Mouse (Mus musculus): ENCODE results near the gene Pdzd8. TPM values are rescaled to one million over a fixed set of nuclear protein-coding genes. Genes with fewer than 3 reads are reported as not detected.

Gene Pdzd8
- polyA plus RNA-seq, 1 experiment, result 5.1 TPM

GRCm38 (mm10) chr19:59346325-59346724 is 745 bp upstream of the Pdzd8 start:
- Histone ChIP-seq H3K36me3 (ENCODE audit: control insufficient read depth, insufficient read depth, low read length) (no peaks in the 10 kb centered on the region), H3K27me3 (ENCODE audit: control insufficient read depth, insufficient read depth, low read length) (no peaks in the 10 kb centered on the region), H3K4me1 (ENCODE audit: control insufficient read depth, insufficient read depth, insufficient read length) (peaks cover 8% of the 10 kb centered on the region; the same call in 1 of the 2 replicates), H3K27ac (ENCODE audit: insufficient read depth, low read length) (no peak overlapping the region), H3K4me3 (ENCODE audit: extremely low read depth, insufficient read depth, insufficient read length) (peak overlapping the region; percentile 88)
- DNase-seq (ENCODE audit: low read depth in 1 of 2, low spot score in 2 of 2), result no peak
- TF ChIP-seq POLR2A (IDR thresholded peaks at IDR 0.05; ENCODE audit: low read depth, low read length) (no peak), CTCF (IDR thresholded peaks at IDR 0.05; ENCODE audit: extremely low read depth, insufficient read depth, insufficient read length, insufficient replicate concordance) (no peak)
- WGBS, result 11% methylated on average over 11 of the region's 11 CpGs

DNA sequence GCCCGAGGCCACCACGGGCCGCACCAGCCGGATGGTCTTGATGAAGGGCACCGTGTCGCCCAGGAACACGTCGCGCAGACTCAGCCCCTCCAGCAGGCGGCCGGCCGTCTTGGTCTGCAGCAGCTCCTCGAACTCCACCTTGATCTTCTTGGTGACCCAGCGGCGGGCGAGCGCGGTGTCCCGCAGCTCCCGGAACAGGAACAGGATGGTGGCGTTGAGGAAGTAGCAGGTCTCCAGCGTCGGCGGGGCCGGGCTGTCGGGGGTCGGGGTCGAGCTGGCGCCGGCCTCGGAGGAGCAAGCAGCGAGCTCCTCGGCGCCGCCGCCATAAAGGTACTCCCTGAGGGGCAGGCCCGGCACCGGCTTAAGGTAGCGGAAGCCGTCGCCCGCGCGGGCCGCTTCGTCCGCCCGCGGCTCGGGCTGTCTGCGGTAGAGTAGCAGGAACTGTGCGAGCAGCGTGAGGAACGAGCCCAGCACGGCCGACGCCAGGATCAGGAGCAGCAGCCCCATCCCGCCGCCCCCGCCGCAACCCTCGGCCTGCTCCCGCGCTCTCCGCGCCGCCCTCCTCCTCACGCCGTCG is 411 bp downstream of the Pdzd8 start:
- peak overlapping the region; percentile 83 for H3K27ac ChIP-seq (ENCODE audit: insufficient read depth, low read length)
- WGBS, result under 1% methylated on average over 53 of the region's 70 CpGs
- no peaks in the 10 kb centered on the region for H3K27me3 ChIP-seq (ENCODE audit: control insufficient read depth, insufficient read depth, low read length)
- H3K36me3 ChIP-seq (ENCODE audit: control insufficient read depth, insufficient read depth, low read length), result no peaks in the 10 kb centered on the region
- H3K4me1 ChIP-seq (ENCODE audit: control insufficient read depth, insufficient read depth, insufficient read length), result peaks cover 4% of the 10 kb centered on the region; the same call in 1 of the 2 replicates
- H3K4me3 ChIP-seq (ENCODE audit: extremely low read depth, insufficient read depth, insufficient read length), result peak overlapping the region; percentile 88
- peak; percentile 19 to 61 for DNase-seq (ENCODE audit: low read depth in 1 of 2, low spot score in 2 of 2)
- TF ChIP-seq POLR2A (IDR thresholded peaks at IDR 0.05; ENCODE audit: low read depth, low read length), result no peak
- TF ChIP-seq CTCF (IDR thresholded peaks at IDR 0.05; ENCODE audit: extremely low read depth, insufficient read depth, insufficient read length, insufficient replicate concordance), result peak; percentile 8; the same call in 1 of the 2 replicates

- H3K27me3 ChIP-seq (ENCODE audit: control insufficient read depth, insufficient read depth, low read length), result no peaks in the 10 kb centered on the region
- no peak for TF ChIP-seq CTCF (IDR thresholded peaks at IDR 0.05; ENCODE audit: extremely low read depth, insufficient read depth, insufficient read length, insufficient replicate concordance)
- peak overlapping the region; percentile 88 for H3K4me3 ChIP-seq (ENCODE audit: extremely low read depth, insufficient read depth, insufficient read length)
- H3K36me3 ChIP-seq (ENCODE audit: control insufficient read depth, insufficient read depth, low read length), result no peaks in the 10 kb centered on the region
- 1% methylated on average over 14 of the region's 14 CpGs for WGBS
- peak overlapping the region; percentile 83 for H3K27ac ChIP-seq (ENCODE audit: insufficient read depth, low read length)
- H3K4me1 ChIP-seq (ENCODE audit: control insufficient read depth, insufficient read depth, insufficient read length), result peaks cover 2% of the 10 kb centered on the region; the same call in 1 of the 2 replicates
- DNase-seq (ENCODE audit: low read depth in 1 of 2, low spot score in 2 of 2), result peak in 1 of 2 experiments; percentile 26
These were observed 1.3 kb downstream of the Pdzd8 start for GRCm38 (mm10) chr19:59344304-59344711.

GRCm38 (mm10) chr19:59342964-59343363 is 2.6 kb downstream of the Pdzd8 start:
- Histone ChIP-seq H3K27ac (ENCODE audit: insufficient read depth, low read length) (no peak overlapping the region), H3K27me3 (ENCODE audit: control insufficient read depth, insufficient read depth, low read length) (no peaks in the 10 kb centered on the region), H3K4me1 (ENCODE audit: control insufficient read depth, insufficient read depth, insufficient read length) (peaks cover 2% of the 10 kb centered on the region; the same call in 1 of the 2 replicates), H3K36me3 (ENCODE audit: control insufficient read depth, insufficient read depth, low read length) (no peaks in the 10 kb centered on the region), H3K4me3 (ENCODE audit: extremely low read depth, insufficient read depth, insufficient read length) (no peak overlapping the region)
- DNase-seq (ENCODE audit: low read depth in 1 of 2, low spot score in 2 of 2), result no peak
- 22% methylated on average over 2 of the region's 2 CpGs for WGBS
- TF ChIP-seq POLR2A (IDR thresholded peaks at IDR 0.05; ENCODE audit: low read depth, low read length) (no peak), CTCF (IDR thresholded peaks at IDR 0.05; ENCODE audit: extremely low read depth, insufficient read depth, insufficient read length, insufficient replicate concordance) (no peak)

DNA sequence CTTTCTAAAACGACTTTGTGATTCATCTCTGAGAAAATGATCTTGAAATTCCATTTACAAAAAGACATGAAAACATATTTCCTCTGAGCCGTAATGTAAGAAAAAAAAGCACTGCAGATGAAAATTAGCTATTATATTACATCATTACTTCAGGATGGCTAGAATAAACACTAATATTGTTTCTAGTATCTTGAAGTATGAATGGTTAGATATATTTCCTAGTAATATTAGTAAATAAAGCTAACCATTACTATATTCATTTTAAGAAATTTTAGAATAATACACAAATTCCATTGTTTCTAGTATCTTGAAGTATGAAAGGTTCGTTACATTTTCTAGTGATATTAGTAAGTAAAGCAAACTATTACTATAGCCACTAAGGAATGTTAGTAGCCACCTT is 5.7 kb downstream of the Pdzd8 start:
- Histone ChIP-seq H3K27ac (ENCODE audit: insufficient read depth, low read length) (no peak overlapping the region), H3K4me3 (ENCODE audit: extremely low read depth, insufficient read depth, insufficient read length) (no peak overlapping the region), H3K27me3 (ENCODE audit: control insufficient read depth, insufficient read depth, low read length) (no peaks in the 10 kb centered on the region), H3K36me3 (ENCODE audit: control insufficient read depth, insufficient read depth, low read length) (no peaks in the 10 kb centered on the region), H3K4me1 (ENCODE audit: control insufficient read depth, insufficient read depth, insufficient read length) (peaks cover 4% of the 10 kb centered on the region; the same call in 1 of the 2 replicates)
- TF ChIP-seq CTCF (IDR thresholded peaks at IDR 0.05; ENCODE audit: extremely low read depth, insufficient read depth, insufficient read length, insufficient replicate concordance), result no peak
- TF ChIP-seq POLR2A (IDR thresholded peaks at IDR 0.05; ENCODE audit: low read depth, low read length), result no peak
- no peak for DNase-seq (ENCODE audit: low read depth in 1 of 2, low spot score in 2 of 2)
- 86% methylated on average over 3 of the region's 3 CpGs for WGBS

DNA sequence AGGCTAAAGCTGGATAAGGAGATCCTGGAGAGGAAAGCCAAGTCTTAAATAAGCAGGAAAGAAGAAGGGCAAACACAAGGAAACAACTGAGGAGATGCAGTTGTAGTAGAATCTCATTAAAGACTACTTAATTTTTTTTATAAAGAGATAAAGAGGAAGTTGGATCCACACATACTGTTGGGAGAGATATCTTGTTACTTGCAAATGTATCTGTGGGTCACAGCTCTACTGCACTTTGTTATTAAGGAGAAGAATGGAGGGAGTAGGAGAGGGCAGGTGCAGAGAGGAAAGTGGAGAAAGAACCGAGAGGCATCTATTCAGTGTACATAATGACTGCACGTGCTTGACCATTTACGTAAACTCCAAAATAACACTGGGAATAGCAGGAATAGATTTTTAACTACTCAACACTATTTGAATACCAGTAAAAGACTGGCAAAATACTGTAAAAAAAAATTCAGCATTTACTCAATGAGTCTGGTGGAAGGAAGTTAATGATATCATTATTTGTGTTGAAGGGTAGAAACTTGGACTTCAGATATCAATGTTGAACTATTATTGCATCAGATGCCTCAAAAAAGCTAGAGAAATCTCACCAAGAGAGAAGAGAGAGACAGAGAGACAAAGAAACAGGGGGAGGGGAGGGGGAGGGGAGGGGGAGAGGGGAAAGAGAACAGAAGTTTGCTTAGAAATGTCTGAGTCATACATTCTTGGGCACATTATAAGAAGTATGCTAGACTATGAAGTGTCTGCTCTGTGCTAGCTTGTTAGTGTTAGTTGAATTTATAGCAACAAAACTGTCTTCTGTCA is 7.5 kb downstream of the Pdzd8 start:
- 86% methylated on average over 3 of the region's 3 CpGs for WGBS
- no peaks in the 10 kb centered on the region for H3K27me3 ChIP-seq (ENCODE audit: control insufficient read depth, insufficient read depth, low read length)
- no peak overlapping the region for H3K27ac ChIP-seq (ENCODE audit: insufficient read depth, low read length)
- H3K4me3 ChIP-seq (ENCODE audit: extremely low read depth, insufficient read depth, insufficient read length), result no peak overlapping the region
- no peak for DNase-seq (ENCODE audit: low read depth in 1 of 2, low spot score in 2 of 2)
- no peak for TF ChIP-seq POLR2A (IDR thresholded peaks at IDR 0.05; ENCODE audit: low read depth, low read length)
- peaks cover 2% of the 10 kb centered on the region; the same call in 1 of the 2 replicates for H3K4me1 ChIP-seq (ENCODE audit: control insufficient read depth, insufficient read depth, insufficient read length)
- H3K36me3 ChIP-seq (ENCODE audit: control insufficient read depth, insufficient read depth, low read length), result no peaks in the 10 kb centered on the region

GRCm38 (mm10) chr19:59336655-59337054 is 8.9 kb downstream of the Pdzd8 start:
- H3K4me3 ChIP-seq (ENCODE audit: extremely low read depth, insufficient read depth, insufficient read length), result no peak overlapping the region
- H3K36me3 ChIP-seq (ENCODE audit: control insufficient read depth, insufficient read depth, low read length), result no peaks in the 10 kb centered on the region
- no peak overlapping the region for H3K27ac ChIP-seq (ENCODE audit: insufficient read depth, low read length)
- peaks cover 2% of the 10 kb centered on the region; the same call in 1 of the 2 replicates for H3K4me1 ChIP-seq (ENCODE audit: control insufficient read depth, insufficient read depth, insufficient read length)
- no peaks in the 10 kb centered on the region for H3K27me3 ChIP-seq (ENCODE audit: control insufficient read depth, insufficient read depth, low read length)
- 86% methylated on average over 1 of the region's 1 CpGs for WGBS
- no peak for TF ChIP-seq POLR2A (IDR thresholded peaks at IDR 0.05; ENCODE audit: low read depth, low read length)
- TF ChIP-seq CTCF (IDR thresholded peaks at IDR 0.05; ENCODE audit: extremely low read depth, insufficient read depth, insufficient read length, insufficient replicate concordance), result no peak
- DNase-seq (ENCODE audit: low read depth in 1 of 2, low spot score in 2 of 2), result no peak

Data from spleen, adult 2 months (tissue).